Mouse (Mus musculus): ENCODE measurements around the gene Zbtb17. TPM values are rescaled to one million over a fixed set of nuclear protein-coding genes. Genes with fewer than 3 reads are reported as not detected.

Zbtb17 gene
- polyA plus RNA-seq, 1 experiment from 2014 or later = 11.7 TPM

DNA sequence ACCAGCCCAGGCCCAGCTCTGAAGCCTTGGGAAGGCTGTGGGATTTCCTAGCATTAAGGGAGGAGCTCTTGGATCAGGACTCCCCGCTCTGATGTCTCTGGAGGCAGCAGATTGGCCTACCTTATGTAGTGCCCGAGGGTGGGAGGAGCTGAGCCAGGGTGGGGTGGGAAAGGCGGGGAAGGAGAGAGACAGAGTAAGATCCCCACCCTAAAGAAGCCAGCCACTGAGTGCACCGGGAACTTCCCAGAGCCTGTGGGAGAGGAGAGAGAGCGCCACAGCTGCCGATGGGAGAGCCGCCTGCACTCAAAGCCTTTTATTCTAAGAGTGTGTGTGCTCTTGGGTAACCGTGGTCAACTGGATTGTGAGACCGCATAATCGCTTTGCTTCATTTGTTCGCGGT is 16.6 kb downstream of the Zbtb17 start:
- H3K27ac ChIP-seq = no peak overlapping the region
- WGBS (ENCODE audit: missing documents) = 94% methylated on average over 12 of the region's 12 CpGs
- no peak overlapping the region for H3K4me3 ChIP-seq (ENCODE audit: inconsistent target)
- peaks cover 59% of the 10 kb centered on the region for H3K79me2 ChIP-seq (ENCODE audit: inconsistent target)
- peaks cover 47% of the 10 kb centered on the region for H3K36me3 ChIP-seq (ENCODE audit: inconsistent target)

- WGBS (ENCODE audit: missing documents) = 93% methylated on average over 12 of the region's 12 CpGs
- Histone ChIP-seq H3K36me3 (ENCODE audit: inconsistent target) (peaks cover 52% of the 10 kb centered on the region), H3K4me3 (ENCODE audit: inconsistent target) (no peak overlapping the region), H3K27ac (no peak overlapping the region), H3K79me2 (ENCODE audit: inconsistent target) (peaks cover 54% of the 10 kb centered on the region)
These were observed 17.1 kb downstream of the Zbtb17 start for GRCm38 (mm10) chr4:141461576-141461975.

GRCm38 (mm10) chr4:141463472-141463871 is 19.0 kb downstream of the Zbtb17 start:
- WGBS (ENCODE audit: missing documents) = 91% methylated on average over 9 of the region's 14 CpGs
- H3K27ac ChIP-seq = no peak overlapping the region
- H3K79me2 ChIP-seq (ENCODE audit: inconsistent target) = peaks cover 35% of the 10 kb centered on the region
- peaks cover 68% of the 10 kb centered on the region for H3K36me3 ChIP-seq (ENCODE audit: inconsistent target)
- no peak overlapping the region for H3K4me3 ChIP-seq (ENCODE audit: inconsistent target)

DNA sequence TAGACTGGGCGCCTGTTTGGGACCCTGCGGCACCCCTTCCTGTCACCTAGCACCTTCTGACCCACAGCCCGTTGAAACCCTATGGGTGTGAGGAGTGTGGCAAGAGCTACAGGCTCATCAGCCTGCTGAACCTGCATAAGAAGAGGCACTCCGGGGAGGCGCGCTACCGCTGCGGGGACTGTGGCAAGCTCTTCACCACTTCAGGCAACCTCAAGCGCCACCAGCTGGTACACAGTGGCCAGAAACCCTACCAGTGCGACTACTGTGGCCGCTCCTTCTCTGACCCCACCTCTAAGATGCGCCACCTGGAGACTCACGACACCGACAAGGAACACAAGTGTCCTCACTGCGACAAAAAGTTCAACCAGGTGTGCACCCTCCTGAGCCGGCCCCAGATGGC is 20.3 kb downstream of the Zbtb17 start:
- peaks cover 22% of the 10 kb centered on the region for H3K79me2 ChIP-seq (ENCODE audit: inconsistent target)
- H3K27ac ChIP-seq = no peak overlapping the region
- peaks cover 81% of the 10 kb centered on the region for H3K36me3 ChIP-seq (ENCODE audit: inconsistent target)
- WGBS (ENCODE audit: missing documents) = 94% methylated on average over 16 of the region's 16 CpGs
- no peak overlapping the region for H3K4me3 ChIP-seq (ENCODE audit: inconsistent target)

DNA sequence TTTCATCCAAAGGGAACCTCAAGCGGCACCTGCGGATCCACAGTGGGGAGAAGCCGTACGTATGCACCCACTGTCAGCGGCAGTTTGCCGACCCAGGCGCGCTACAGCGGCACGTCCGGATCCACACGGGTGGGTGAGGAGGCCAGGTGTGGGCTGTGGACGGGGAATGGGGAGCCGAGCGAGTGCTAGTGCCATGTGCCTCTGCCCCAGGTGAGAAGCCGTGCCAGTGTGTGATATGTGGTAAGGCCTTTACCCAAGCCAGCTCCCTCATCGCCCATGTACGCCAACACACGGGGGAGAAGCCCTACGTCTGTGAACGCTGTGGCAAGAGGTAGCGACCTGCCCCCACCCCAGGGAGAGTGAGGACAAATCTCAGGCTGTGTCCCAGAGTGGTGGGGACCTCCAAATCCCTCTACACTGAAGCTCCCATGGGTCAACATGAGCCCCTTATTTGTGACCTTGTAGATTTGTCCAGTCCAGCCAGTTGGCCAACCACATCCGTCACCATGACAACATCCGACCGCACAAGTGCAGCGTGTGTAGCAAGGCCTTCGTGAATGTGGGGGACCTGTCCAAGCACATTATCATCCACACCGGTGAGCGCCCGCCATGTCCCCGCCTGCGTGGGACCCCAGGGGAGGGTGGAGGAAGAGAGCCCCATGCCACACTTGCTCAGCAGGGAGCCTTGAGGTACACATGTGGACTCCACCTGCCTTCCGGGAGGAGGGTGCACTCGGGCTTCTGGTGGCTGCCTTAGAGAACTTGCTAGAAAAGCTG is 21.2 kb downstream of the Zbtb17 start:
- Histone ChIP-seq H3K79me2 (ENCODE audit: inconsistent target) (peaks cover 13% of the 10 kb centered on the region; the same call in 1 of the 2 replicates), H3K36me3 (ENCODE audit: inconsistent target) (peaks cover 91% of the 10 kb centered on the region), H3K4me3 (ENCODE audit: inconsistent target) (no peak overlapping the region), H3K27ac (no peak overlapping the region)
- WGBS (ENCODE audit: missing documents) = 95% methylated on average over 34 of the region's 34 CpGs

DNA sequence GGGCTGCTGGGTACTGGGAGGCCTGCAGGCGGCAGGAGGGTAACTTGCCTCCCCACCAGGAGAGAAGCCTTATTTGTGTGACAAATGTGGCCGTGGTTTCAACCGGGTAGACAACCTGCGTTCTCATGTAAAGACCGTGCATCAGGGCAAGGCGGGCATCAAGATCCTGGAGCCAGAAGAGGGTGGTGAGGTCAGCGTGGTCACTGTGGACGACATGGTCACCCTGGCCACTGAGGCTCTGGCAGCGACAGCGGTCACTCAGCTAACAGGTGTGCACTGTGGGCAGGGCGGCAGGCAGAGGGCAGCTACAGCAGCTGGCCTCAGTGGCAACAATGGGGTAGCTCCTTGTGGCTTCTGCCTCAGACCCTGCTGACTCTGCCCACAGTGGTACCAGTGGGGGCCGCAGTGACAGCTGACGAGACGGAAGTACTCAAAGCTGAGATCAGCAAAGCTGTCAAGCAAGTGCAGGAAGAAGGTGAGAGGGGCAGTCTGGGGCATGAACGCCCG is 21.9 kb downstream of the Zbtb17 start:
- peaks cover 6% of the 10 kb centered on the region; the same call in 1 of the 2 replicates for H3K79me2 ChIP-seq (ENCODE audit: inconsistent target)
- no peak overlapping the region for H3K27ac ChIP-seq
- no peak overlapping the region for H3K4me3 ChIP-seq (ENCODE audit: inconsistent target)
- 93% methylated on average over 16 of the region's 16 CpGs for WGBS (ENCODE audit: missing documents)
- H3K36me3 ChIP-seq (ENCODE audit: inconsistent target) = peaks cover 97% of the 10 kb centered on the region

DNA sequence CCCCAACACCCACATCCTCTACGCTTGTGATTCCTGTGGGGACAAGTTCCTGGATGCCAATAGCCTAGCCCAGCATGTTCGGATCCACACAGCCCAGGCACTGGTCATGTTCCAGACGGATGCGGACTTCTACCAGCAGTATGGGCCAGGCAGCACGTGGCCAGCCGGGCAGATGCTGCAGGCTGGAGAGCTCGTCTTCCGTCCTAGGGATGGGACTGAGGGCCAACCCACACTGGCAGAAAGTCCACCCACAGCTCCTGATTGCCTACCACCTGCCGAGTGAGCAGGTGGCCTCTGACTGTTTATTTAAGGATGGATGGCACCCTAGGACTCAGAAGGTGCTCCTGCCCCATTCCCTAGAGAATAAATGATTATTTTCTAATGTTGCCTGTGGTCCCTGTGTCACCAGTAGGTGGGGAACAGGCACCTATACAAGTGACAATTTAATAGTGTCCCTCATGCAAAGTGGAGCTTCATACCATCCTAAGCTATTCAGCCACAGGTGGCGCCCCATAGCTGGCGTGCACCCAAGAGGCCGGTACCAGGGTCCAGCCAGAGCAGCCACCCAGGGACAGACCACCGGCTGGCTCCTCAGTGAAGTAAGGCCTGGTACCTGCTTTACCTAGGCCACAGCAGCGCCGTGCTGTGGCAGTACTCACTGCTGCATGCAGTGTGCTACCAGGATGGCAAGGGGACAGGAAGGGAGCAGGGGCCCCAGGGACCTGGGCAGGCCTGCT is 22.6 kb downstream of the Zbtb17 start:
- H3K27ac ChIP-seq = no peak overlapping the region
- peaks cover 98% of the 10 kb centered on the region for H3K36me3 ChIP-seq (ENCODE audit: inconsistent target)
- 94% methylated on average over 15 of the region's 15 CpGs for WGBS (ENCODE audit: missing documents)
- no peak overlapping the region for H3K4me3 ChIP-seq (ENCODE audit: inconsistent target)
- H3K79me2 ChIP-seq (ENCODE audit: inconsistent target) = no peaks in the 10 kb centered on the region; the same call in 1 of the 2 replicates

DNA sequence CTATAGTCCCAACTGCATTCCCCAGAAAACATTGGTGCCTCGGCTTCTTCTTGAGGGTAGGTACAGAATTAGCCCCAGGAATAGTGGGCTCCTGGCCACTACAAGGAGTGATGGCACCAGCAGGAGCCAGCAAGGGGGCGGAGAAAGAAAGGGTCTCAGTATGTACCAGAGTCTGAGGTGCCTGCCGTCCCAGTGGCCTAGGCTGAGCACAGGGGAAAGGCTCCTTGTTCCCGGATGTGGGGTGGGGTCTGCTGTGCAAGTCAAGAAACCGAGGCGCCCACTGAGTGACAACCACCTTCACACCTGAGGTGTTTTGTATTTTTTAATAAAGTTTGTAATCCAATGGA is 23.1 kb downstream of the Zbtb17 start:
- 91% methylated on average over 6 of the region's 6 CpGs for WGBS (ENCODE audit: missing documents)
- Histone ChIP-seq H3K36me3 (ENCODE audit: inconsistent target) (peaks cover 98% of the 10 kb centered on the region), H3K79me2 (ENCODE audit: inconsistent target) (no peaks in the 10 kb centered on the region), H3K27ac (no peak overlapping the region), H3K4me3 (ENCODE audit: inconsistent target) (no peak overlapping the region)

- no peak overlapping the region for H3K4me3 ChIP-seq (ENCODE audit: inconsistent target)
- no peak overlapping the region for H3K27ac ChIP-seq
- no peaks in the 10 kb centered on the region for H3K79me2 ChIP-seq (ENCODE audit: inconsistent target)
- 71% methylated on average over 8 of the region's 10 CpGs for WGBS (ENCODE audit: missing documents)
- peaks cover 97% of the 10 kb centered on the region for H3K36me3 ChIP-seq (ENCODE audit: inconsistent target)
These were observed 24.1 kb downstream of the Zbtb17 start for GRCm38 (mm10) chr4:141468576-141468975.

GRCm38 (mm10) chr4:141469343-141469742 is 24.9 kb downstream of the Zbtb17 start:
- 93% methylated on average over 9 of the region's 9 CpGs for WGBS (ENCODE audit: missing documents)

DNA sequence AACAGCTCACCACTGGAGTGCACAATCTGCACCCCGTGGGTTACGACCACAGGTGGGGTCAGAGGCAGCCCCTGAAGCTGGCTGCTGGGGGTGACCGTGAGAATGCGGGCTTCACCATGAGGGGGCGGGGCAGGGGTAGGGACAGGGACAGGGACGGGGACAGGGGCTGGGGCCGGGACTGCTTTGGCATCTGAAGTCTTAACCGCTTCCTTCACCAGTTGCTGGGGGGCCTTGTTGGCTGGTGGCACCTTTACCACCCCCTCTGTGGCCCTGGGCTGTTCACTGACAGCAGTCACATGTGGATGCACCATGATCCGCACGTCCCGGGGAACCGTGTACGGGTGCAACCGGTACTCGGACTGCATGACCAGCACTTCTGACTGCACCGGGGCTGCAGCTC is 27.0 kb downstream of the Zbtb17 start:
- no peaks in the 10 kb centered on the region; the same call in 1 of the 2 replicates for H3K79me2 ChIP-seq (ENCODE audit: inconsistent target)
- H3K36me3 ChIP-seq (ENCODE audit: inconsistent target) = peaks cover 97% of the 10 kb centered on the region
- H3K27ac ChIP-seq = no peak overlapping the region
- no peak overlapping the region for H3K4me3 ChIP-seq (ENCODE audit: inconsistent target)
- 97% methylated on average over 14 of the region's 16 CpGs for WGBS (ENCODE audit: missing documents)

More at GRCm38 (mm10) chr4:141469343-141469742, 24.9 kb downstream of the Zbtb17 start:
- Histone ChIP-seq H3K4me3 (ENCODE audit: inconsistent target) (no peak overlapping the region), H3K79me2 (ENCODE audit: inconsistent target) (no peaks in the 10 kb centered on the region), H3K27ac (no peak overlapping the region), H3K36me3 (ENCODE audit: inconsistent target) (peaks cover 97% of the 10 kb centered on the region)

GRCm38 (mm10) chr4:141472641-141473321 is 28.3 kb downstream of the Zbtb17 start:
- Histone ChIP-seq H3K4me3 (ENCODE audit: inconsistent target) (no peak overlapping the region), H3K36me3 (ENCODE audit: inconsistent target) (peaks cover 89% of the 10 kb centered on the region), H3K27ac (no peak overlapping the region), H3K79me2 (ENCODE audit: inconsistent target) (no peaks in the 10 kb centered on the region; the same call in 1 of the 2 replicates)
- WGBS (ENCODE audit: missing documents) = 97% methylated on average over 30 of the region's 32 CpGs

GRCm38 (mm10) chr4:141474431-141474830 is 30.0 kb downstream of the Zbtb17 start:
- no peaks in the 10 kb centered on the region; the same call in 1 of the 2 replicates for H3K79me2 ChIP-seq (ENCODE audit: inconsistent target)
- 97% methylated on average over 17 of the region's 19 CpGs for WGBS (ENCODE audit: missing documents)
- H3K36me3 ChIP-seq (ENCODE audit: inconsistent target) = peaks cover 86% of the 10 kb centered on the region
- H3K27ac ChIP-seq = no peak overlapping the region
- H3K4me3 ChIP-seq (ENCODE audit: inconsistent target) = no peak overlapping the region

DNA sequence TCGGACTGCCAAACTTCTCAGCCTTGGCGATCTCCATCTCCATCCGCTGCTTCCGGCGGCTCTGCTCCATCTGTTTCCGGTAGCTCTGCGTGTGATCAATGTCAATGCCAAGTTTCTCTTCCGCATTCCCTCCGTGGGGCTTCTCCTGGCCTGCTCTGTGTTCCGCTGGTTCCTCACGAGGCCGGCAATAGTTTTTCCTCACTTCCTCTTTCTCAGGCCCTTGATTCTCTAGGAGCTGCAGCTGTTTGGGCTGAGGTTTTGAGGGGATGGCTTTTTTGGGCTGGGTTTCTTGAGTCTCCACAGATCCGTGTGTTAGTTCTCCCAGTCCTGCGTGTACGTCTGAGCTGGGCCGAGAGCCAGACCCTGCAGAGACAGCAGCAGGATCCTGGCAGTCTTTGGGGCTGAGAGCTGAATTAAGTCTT is 33.2 kb downstream of the Zbtb17 start:
- WGBS (ENCODE audit: missing documents) = under 1% methylated on average over 16 of the region's 16 CpGs
- no peak overlapping the region for H3K4me3 ChIP-seq (ENCODE audit: inconsistent target)
- H3K79me2 ChIP-seq (ENCODE audit: inconsistent target) = no peaks in the 10 kb centered on the region; the same call in 1 of the 2 replicates
- peaks cover 83% of the 10 kb centered on the region for H3K36me3 ChIP-seq (ENCODE audit: inconsistent target)
- peak overlapping the region; percentile 96 for H3K27ac ChIP-seq

Data from macrophage (primary cell).